Mouse (Mus musculus): ENCODE measurements around the gene Aph1a. TPM values are rescaled to one million over a fixed set of nuclear protein-coding genes. Genes with fewer than 3 reads are reported as not detected.
A peak's percentile ranks its signal among the peaks of the same experiment; 100 is the strongest.
"Not testable (repeated sequence)": the region's sequence is repeated elsewhere in the genome, so short reads cannot be mapped to it uniquely, and the experiment has no call there.

Aph1a gene
- polyA plus RNA-seq, 1 experiment from 2014 or later, result 36.1 TPM

DNA sequence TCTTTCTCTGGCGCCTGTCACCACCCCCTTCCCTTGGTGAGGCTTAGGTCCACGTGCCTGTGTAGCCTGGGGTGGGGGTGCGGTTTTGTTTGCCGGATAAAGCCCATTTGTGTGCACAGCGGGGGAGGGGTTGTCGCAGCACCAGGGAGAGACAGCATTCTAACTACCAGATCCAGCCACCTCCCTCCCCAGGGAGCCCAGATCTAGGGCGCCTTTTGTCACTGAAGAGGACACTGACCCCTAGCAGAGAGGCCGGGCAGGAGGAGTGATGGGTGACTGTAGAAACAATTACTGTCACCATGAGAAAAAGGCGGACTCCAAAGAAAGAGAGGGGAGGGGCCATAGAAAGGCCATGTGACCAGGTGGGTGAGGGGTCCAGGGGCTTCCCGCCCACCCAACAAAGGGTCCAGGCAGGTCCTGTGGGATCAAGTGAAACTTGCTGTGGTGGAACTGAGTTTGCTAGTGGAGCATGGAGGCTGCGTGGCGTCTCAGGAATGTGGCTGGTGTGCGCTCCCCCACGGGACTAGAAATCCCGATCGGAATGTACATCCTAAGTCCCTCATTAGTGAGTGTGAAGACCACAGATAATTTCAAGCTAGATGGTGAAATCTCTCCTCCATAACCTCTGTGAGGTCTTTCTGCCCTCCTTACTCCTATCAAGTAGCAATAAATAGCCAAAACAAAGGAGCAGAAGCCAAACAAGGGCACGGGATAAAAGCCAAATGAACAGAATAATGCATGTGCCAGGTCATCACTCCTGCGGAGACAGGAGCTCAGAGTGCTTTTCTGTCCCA is 11.6 kb downstream of the Aph1a start:
- Histone ChIP-seq H3K4me3 (peak overlapping the region; percentile 64), H3K27me3 (replicated peaks; ENCODE audit: low read depth, poor library complexity, severe bottlenecking) (peaks cover 9% of the 10 kb centered on the region; the same call in 1 of the 2 replicates), H3K36me3 (replicated peaks) (peaks cover 17% of the 10 kb centered on the region), H3K9me3 (no peaks in the 10 kb centered on the region), H3K27ac (replicated peaks) (peak overlapping the region; percentile 92), H3K4me1 (peaks cover 60% of the 10 kb centered on the region)
- under 1% methylated on average over 18 of the region's 18 CpGs for WGBS
- DNase-seq (ENCODE audit: low spot score), result peak; percentile 86

- no peaks in the 10 kb centered on the region for H3K9me3 ChIP-seq
- H3K27me3 ChIP-seq (replicated peaks; ENCODE audit: low read depth, poor library complexity, severe bottlenecking), result peaks cover 9% of the 10 kb centered on the region; the same call in 1 of the 2 replicates
- peak; percentile 72 for DNase-seq (ENCODE audit: low spot score)
- H3K27ac ChIP-seq (replicated peaks), result peak overlapping the region; percentile 92
- peak overlapping the region; percentile 64 for H3K4me3 ChIP-seq
- peaks cover 11% of the 10 kb centered on the region for H3K36me3 ChIP-seq (replicated peaks)
- peaks cover 60% of the 10 kb centered on the region for H3K4me1 ChIP-seq
- WGBS, result 1% methylated on average over 12 of the region's 12 CpGs
Measured at GRCm38 (mm10) chr3:95905940-95906492, 12.2 kb downstream of the Aph1a start.

GRCm38 (mm10) chr3:95906860-95907259 is 13.1 kb downstream of the Aph1a start:
- Histone ChIP-seq H3K9me3 (no peaks in the 10 kb centered on the region), H3K4me3 (peak overlapping the region; percentile 64), H3K36me3 (replicated peaks) (peaks cover 2% of the 10 kb centered on the region; the same call in 1 of the 2 replicates), H3K27ac (replicated peaks) (no peak overlapping the region; the same call in 1 of the 2 replicates), H3K4me1 (peaks cover 55% of the 10 kb centered on the region), H3K27me3 (replicated peaks; ENCODE audit: low read depth, poor library complexity, severe bottlenecking) (peaks cover 9% of the 10 kb centered on the region; the same call in 1 of the 2 replicates)
- peak; percentile 83 for DNase-seq (ENCODE audit: low spot score)
- WGBS, result under 1% methylated on average over 12 of the region's 12 CpGs

GRCm38 (mm10) chr3:95907613-95908012 is 13.8 kb downstream of the Aph1a start:
- 47% methylated on average over 4 of the region's 4 CpGs for WGBS
- H3K27ac ChIP-seq (replicated peaks), result no peak overlapping the region

DNA sequence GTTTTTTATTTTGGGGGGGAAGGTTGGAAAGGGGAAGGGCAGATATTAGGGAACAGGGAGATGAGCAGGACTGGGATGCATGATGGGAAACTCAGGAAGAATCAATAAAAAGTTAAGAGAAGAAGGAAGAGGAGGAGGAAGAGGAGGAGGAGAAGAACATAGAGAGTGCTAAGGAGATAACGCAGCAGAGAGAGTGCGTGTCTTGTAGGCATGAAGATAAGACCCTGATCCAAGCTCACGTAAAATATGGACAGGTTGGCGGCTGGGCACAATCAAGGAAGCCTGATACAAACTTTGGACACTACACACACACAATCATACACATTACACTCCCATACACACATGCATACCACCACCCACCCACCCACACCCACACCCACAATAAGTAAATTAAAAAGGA is 20.9 kb downstream of the Aph1a start:
- H3K4me3 ChIP-seq, result no peak overlapping the region
- no peaks in the 10 kb centered on the region for H3K27me3 ChIP-seq (replicated peaks; ENCODE audit: low read depth, poor library complexity, severe bottlenecking)
- no peaks in the 10 kb centered on the region for H3K9me3 ChIP-seq
- H3K36me3 ChIP-seq (replicated peaks), result no peaks in the 10 kb centered on the region
- no peaks in the 10 kb centered on the region for H3K4me1 ChIP-seq
- DNase-seq (ENCODE audit: low spot score), result no peak
- 94% methylated on average over 4 of the region's 4 CpGs for WGBS
- H3K27ac ChIP-seq (replicated peaks), result no peak overlapping the region

More at GRCm38 (mm10) chr3:95907613-95908012, 13.8 kb downstream of the Aph1a start:
- DNase-seq (ENCODE audit: low spot score), result no peak
- H3K4me1 ChIP-seq, result peaks cover 48% of the 10 kb centered on the region
- H3K36me3 ChIP-seq (replicated peaks), result no peaks in the 10 kb centered on the region
- no peaks in the 10 kb centered on the region for H3K9me3 ChIP-seq
- H3K4me3 ChIP-seq, result no peak overlapping the region
- H3K27me3 ChIP-seq (replicated peaks; ENCODE audit: low read depth, poor library complexity, severe bottlenecking), result peaks cover 9% of the 10 kb centered on the region; the same call in 1 of the 2 replicates

DNA sequence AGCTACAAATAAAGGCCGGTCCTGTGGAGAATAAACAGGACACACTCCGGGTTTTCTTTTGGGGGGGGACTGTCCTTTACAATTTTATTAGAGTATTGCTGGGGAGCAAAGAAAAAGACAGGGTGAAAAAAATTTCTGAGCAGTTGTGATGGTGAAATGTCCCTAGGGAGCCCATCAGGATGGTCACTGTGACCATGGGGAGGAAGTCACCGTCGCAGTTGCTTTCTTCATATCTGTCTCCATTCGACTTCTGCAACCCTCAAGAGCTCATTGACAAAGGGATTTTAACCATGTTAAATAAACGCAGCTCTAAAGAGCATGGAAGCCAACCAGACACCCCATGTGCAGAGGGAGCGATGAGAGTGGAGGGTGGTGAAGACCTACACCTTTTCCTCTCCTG is 23.0 kb downstream of the Aph1a start:
- Histone ChIP-seq H3K9me3 (no peaks in the 10 kb centered on the region), H3K27me3 (replicated peaks; ENCODE audit: low read depth, poor library complexity, severe bottlenecking) (no peaks in the 10 kb centered on the region), H3K27ac (replicated peaks) (no peak overlapping the region), H3K4me1 (no peaks in the 10 kb centered on the region), H3K4me3 (no peak overlapping the region), H3K36me3 (replicated peaks) (no peaks in the 10 kb centered on the region)
- no peak for DNase-seq (ENCODE audit: low spot score)
- 76% methylated on average over 7 of the region's 7 CpGs for WGBS

DNA sequence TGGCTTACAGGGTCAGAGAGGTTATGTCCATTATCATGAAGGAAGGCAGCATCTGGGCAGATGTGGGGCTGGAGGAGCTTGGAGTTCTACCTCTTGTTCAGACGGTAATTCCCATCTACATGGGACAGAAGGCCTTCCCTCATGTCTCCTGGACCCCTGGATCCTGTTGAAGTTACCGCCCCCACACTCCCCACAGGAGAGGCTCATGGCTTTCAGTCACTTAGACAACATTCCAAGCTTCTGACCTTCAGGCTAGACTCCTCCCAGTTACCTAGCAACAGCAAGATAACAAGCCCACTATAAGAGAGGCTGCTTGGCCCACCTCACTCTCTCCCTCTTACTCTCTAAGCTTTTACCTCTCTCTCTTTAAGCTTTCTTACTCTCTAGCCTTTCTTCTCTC is 26.8 kb downstream of the Aph1a start:
- not testable (repeated sequence) for H3K36me3 ChIP-seq (replicated peaks); H3K27me3 ChIP-seq (replicated peaks; ENCODE audit: low read depth, poor library complexity, severe bottlenecking); H3K4me3 ChIP-seq; H3K9me3 ChIP-seq; DNase-seq (ENCODE audit: low spot score); H3K27ac ChIP-seq (replicated peaks); H3K4me1 ChIP-seq
- 63% methylated on average over 2 of the region's 2 CpGs for WGBS

- H3K27me3 ChIP-seq (replicated peaks; ENCODE audit: low read depth, poor library complexity, severe bottlenecking); H3K36me3 ChIP-seq (replicated peaks); H3K27ac ChIP-seq (replicated peaks); H3K4me3 ChIP-seq; H3K9me3 ChIP-seq; DNase-seq (ENCODE audit: low spot score); H3K4me1 ChIP-seq: not testable (repeated sequence)
- 91% methylated on average over 7 of the region's 7 CpGs for WGBS
Measured at GRCm38 (mm10) chr3:95923429-95923828, 29.7 kb downstream of the Aph1a start.

DNA sequence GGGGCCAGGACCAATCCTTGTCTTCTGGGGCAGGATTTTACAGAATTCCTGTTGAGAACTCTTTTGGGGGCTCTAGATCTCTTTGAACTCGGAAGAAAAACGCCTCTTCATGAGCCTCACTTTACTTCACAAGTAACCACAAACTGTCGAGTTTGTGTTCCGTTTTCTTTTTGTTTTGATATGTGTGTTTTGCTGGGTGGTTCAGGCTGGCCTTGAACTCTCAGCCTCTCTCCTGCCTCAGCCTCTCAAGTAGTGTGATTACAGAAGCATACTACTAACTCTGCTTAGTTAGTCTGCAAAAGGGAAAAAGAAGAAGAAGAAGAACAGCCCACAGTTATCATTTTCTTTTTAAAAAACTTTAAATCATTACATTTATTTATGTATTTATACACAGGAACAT is 30.4 kb downstream of the Aph1a start:
- Histone ChIP-seq H3K27ac (replicated peaks) (no peak overlapping the region), H3K27me3 (replicated peaks; ENCODE audit: low read depth, poor library complexity, severe bottlenecking) (no peaks in the 10 kb centered on the region), H3K4me1 (no peaks in the 10 kb centered on the region), H3K9me3 (no peaks in the 10 kb centered on the region), H3K36me3 (replicated peaks) (no peaks in the 10 kb centered on the region), H3K4me3 (no peak overlapping the region)
- WGBS, result 75% methylated on average over 4 of the region's 4 CpGs
- no peak for DNase-seq (ENCODE audit: low spot score)

DNA sequence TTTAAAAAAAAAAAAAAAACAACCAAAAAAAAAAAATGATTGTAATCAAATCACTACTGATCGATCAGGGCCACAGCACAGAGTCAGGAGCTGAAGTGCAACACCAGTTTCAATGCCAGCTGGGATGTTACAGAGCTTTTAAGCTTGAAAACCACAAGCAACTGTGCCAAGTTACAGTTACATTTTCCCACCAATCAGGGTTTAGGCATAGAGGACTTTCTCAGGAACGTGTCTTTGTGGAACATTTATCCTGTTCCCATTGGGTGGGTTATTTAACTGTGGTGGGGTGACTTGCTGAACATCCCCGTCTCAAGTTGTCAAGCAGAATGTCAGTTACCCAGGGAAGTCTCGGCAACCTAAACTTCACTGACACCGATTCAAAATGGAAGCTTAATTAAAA is 31.3 kb downstream of the Aph1a start:
- 87% methylated on average over 5 of the region's 5 CpGs for WGBS
- no peaks in the 10 kb centered on the region for H3K4me1 ChIP-seq
- no peak overlapping the region for H3K27ac ChIP-seq (replicated peaks)

DNA sequence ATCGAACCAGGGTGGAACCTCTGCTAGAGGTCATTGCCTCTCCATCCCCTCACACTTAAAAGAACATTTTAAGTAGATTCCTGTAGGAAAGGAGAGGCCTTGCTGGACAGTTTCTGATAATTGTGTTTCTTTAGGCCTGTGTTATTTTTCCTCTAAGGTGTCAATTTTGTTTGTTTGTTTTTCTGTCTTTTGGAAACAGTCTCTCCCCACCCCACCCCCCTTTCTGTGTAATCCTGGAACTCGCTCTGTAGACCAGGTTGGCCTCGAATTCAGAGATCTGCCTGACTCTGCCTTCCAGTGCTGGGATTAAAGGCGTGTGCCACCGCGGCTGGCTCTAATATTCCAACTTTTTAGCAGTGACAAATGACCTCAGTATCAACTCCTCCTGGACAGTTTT is 34.5 kb downstream of the Aph1a start:
- no peaks in the 10 kb centered on the region for H3K27me3 ChIP-seq (replicated peaks; ENCODE audit: low read depth, poor library complexity, severe bottlenecking)
- 74% methylated on average over 6 of the region's 6 CpGs for WGBS
- H3K4me3 ChIP-seq, result peak overlapping the region; percentile 89

More for the DNA sequence above, 31.3 kb downstream of the Aph1a start:
- Histone ChIP-seq H3K9me3 (no peaks in the 10 kb centered on the region), H3K4me3 (no peak overlapping the region), H3K27me3 (replicated peaks; ENCODE audit: low read depth, poor library complexity, severe bottlenecking) (no peaks in the 10 kb centered on the region), H3K36me3 (replicated peaks) (no peaks in the 10 kb centered on the region)
- DNase-seq (ENCODE audit: low spot score), result no peak

DNA sequence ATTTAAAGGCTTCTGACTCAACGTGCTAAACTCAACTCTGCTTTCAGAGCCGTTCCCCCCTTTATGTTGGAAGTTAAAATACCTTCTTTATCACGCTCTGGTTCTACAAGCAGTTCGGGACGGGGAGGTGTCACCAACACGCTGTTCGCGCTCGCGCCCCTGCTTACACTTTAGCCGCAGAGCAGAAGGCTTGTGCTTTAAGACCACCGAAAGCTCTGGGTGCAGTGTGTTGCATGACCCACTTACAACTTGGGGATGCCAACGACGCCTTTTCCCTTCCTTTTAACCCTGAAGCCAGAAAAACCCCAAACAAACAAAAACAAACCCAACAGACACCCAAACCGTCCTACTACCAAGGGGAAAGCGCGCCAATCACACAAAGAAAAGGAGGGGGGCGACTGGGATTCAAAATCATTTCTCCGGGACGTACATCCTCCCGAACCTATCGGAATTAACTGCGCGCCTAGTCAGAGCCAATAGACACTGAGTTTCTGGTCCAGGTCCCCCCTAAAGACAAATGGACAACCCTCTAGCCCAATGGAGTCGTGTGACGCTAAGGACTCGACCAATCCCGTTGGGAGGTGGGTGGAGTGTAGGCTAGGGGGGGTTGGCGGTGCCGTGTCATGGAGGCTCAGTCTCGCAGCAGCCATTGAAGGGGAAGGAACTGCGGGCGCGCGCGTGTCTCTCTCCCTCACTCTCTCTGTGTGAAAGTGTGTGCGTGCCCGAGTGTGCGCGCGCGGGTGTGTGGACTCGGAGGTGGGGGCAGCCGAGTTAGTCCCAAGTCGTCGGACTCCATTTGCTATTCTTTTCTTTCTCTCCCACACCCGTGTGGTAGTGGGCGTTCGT is 35.1 kb downstream of the Aph1a start, which contains the start of gene Anp32e:
Gene Anp32e (plus strand): TSS at position 589 of the 846 bp plus-strand sequence.
- Histone ChIP-seq H3K27me3 (replicated peaks; ENCODE audit: low read depth, poor library complexity, severe bottlenecking) (no peaks in the 10 kb centered on the region), H3K27ac (replicated peaks) (peak within 1 kb of the TSS; percentile 99), H3K9me3 (no peaks in the 10 kb centered on the region), H3K4me3 (peak within 1 kb of the TSS; percentile 89), H3K36me3 (replicated peaks) (peaks cover 18% of the 10 kb centered on the region), H3K4me1 (peaks cover 19% of the 10 kb centered on the region)
- peak; percentile 96 for DNase-seq (ENCODE audit: low spot score)
- under 1% methylated on average over 49 of the region's 49 CpGs for WGBS

More for the DNA sequence above, 34.5 kb downstream of the Aph1a start:
- DNase-seq (ENCODE audit: low spot score), result no peak
- Histone ChIP-seq H3K9me3 (no peaks in the 10 kb centered on the region), H3K27ac (replicated peaks) (peak overlapping the region; percentile 99), H3K36me3 (replicated peaks) (peaks cover 12% of the 10 kb centered on the region), H3K4me1 (peaks cover 19% of the 10 kb centered on the region)
